Mouse (Mus musculus) G1E (cell line): Measurements from ENCODE around the gene Nek7.

Source experiments
- CTCF ChIP-seq: IDR thresholded peaks from 2 replicates; pipeline ENCODE4 v1.5.1; 2012; ENCODE audit warnings: low read depth, low read length, inconsistent platforms, mixed read lengths
- GATA1 ChIP-seq: IDR thresholded peaks from 2 replicates; pipeline ENCODE4 v1.6.1; 2012; ENCODE audit warnings: borderline replicate concordance, low read length, inconsistent platforms, mixed read lengths
- POLR2AphosphoS5 ChIP-seq: IDR thresholded peaks from 2 replicates; pipeline ENCODE4 v1.6.1; 2012; ENCODE audit warnings: low read depth, low read length, inconsistent platforms; ENCODE audit not compliant: insufficient replicate concordance
- TAL1 ChIP-seq: conservative IDR thresholded peaks from 2 replicates; pipeline ENCODE4 v1.6.1; 2012; ENCODE audit warnings: low read depth, low read length, inconsistent platforms, mixed read lengths

- TF ChIP-seq CTCF, result no peak
- no peak for TF ChIP-seq POLR2AphosphoS5
- no peak for TF ChIP-seq GATA1
- no peak for TF ChIP-seq TAL1
These were observed 21.1 kb upstream of the Nek7 start for GRCm38 (mm10) chr1:138640934-138641461.
